Mouse (Mus musculus) intestine, embryonic 14.5 days (tissue): ENCODE measurements at regions not wholly inside any gene's neighbourhood (a gene's known extent, or its start where the extent isn't known, plus 50 kb on each side); places are given as distances from the start of the nearest gene placed in this dataset.

Source experiments
- ATAC-seq: fragments of 200-750 bp; cut with Nextera tagmentation; replicated peaks from 2 replicates; pipeline ENCODE4 v1.8.0; 2017; ENCODE audit warnings: low read depth, moderate number of reproducible peaks, moderate TSS enrichment, moderate library complexity; ENCODE audit not compliant: low FRiP score, low TSS enrichment
- DNase-seq: peaks from one replicate; pipeline ENCODE4 v3.0.0-alpha.2; 2018; ENCODE audit warnings: low spot score
- H3K27ac ChIP-seq: fragments of 300-500 bp; sonication (generic); 2 replicates; pipeline ENCODE4 v1.5.1; 2014; ENCODE audit warnings: low read depth, mild to moderate bottlenecking, control low read depth
- H3K27me3 ChIP-seq: fragments of 300-500 bp; sonication (generic); replicated peaks from 2 replicates; pipeline ENCODE4 v1.6.1; 2014; ENCODE audit warnings: low read length, control low read depth; ENCODE audit not compliant: control insufficient read depth, insufficient read depth
- H3K36me3 ChIP-seq: fragments of 300-500 bp; sonication (generic); 2 replicates; pipeline ENCODE4 v1.6.1; 2014; ENCODE audit warnings: low read length, control low read depth; ENCODE audit not compliant: control insufficient read depth, insufficient read depth
- H3K4me1 ChIP-seq: fragments of 300-500 bp; sonication (generic); replicated peaks from 2 replicates; pipeline ENCODE4 v1.6.1; 2014; ENCODE audit warnings: low read length, control low read depth, mixed read lengths; ENCODE audit not compliant: control insufficient read depth, insufficient read depth
- H3K4me2 ChIP-seq: fragments of 300-500 bp; sonication (generic); 2 replicates; pipeline ENCODE4 v1.6.1; 2014; ENCODE audit warnings: low read length
- H3K4me3 ChIP-seq: fragments of 300-500 bp; sonication (generic); 2 replicates; pipeline ENCODE4 v1.5.1; 2014; ENCODE audit warnings: low read depth, low read length, control low read depth, mixed read lengths
- H3K9ac ChIP-seq: fragments of 300-500 bp; sonication (generic); 2 replicates; pipeline ENCODE4 v1.6.1; 2014; ENCODE audit warnings: mild to moderate bottlenecking, low read length
- H3K9me3 ChIP-seq: fragments of 300-500 bp; sonication (generic); 2 replicates; pipeline ENCODE4 v1.6.1; 2016; ENCODE audit warnings: low read length, control low read depth; ENCODE audit not compliant: control insufficient read depth
- WGBS: fragments of 180-500 bp; shearing (Covaris S2); extraction: QIAGEN DNeasy Blood & Tissue Kit; methylation state at CpG from one replicate; pipeline ENCODE4 v1.1.7; 2014; 5-methylcytosine and 5-hydroxymethylcytosine counted together

GRCm38 (mm10) chr1:35879388-35880093 lies 188.7 kb upstream of the Hs6st1 start:
- Histone ChIP-seq H3K4me3 (no peak overlapping the region), H3K9ac (no peak overlapping the region), H3K27ac (no peak overlapping the region), H3K4me2 (no peak overlapping the region), H3K4me1 (peaks cover 12% of the 10 kb centered on the region; the same call in 1 of the 2 replicates), H3K36me3 (no peaks in the 10 kb centered on the region), H3K27me3 (no peaks in the 10 kb centered on the region), H3K9me3 (no peaks in the 10 kb centered on the region)
- 69% methylated on average over 11 of the region's 11 CpGs for WGBS
- DNase-seq (no peak), ATAC-seq (no peak)

GRCm38 (mm10) chr1:35880562-35881265 lies 187.5 kb upstream of the Hs6st1 start:
- H3K9ac ChIP-seq = no peak overlapping the region
- no peak for ATAC-seq
- no peaks in the 10 kb centered on the region for H3K27me3 ChIP-seq
- H3K9me3 ChIP-seq = no peaks in the 10 kb centered on the region
- no peak overlapping the region for H3K27ac ChIP-seq
- no peak overlapping the region for H3K4me2 ChIP-seq
- no peak overlapping the region for H3K4me3 ChIP-seq
- no peak for DNase-seq
- H3K36me3 ChIP-seq = no peaks in the 10 kb centered on the region
- WGBS = 84% methylated on average over 6 of the region's 6 CpGs
- H3K4me1 ChIP-seq = 0 out of 2 replicates have a peak, but pooled peaks cover 6% of the 10 kb centered on the region

- WGBS = 81% methylated on average over 4 of the region's 4 CpGs
- DNase-seq = no peak
These were observed 186.7 kb upstream of the Hs6st1 start for GRCm38 (mm10) chr1:35881521-35881920.

GRCm38 (mm10) chr1:35882101-35882500 lies 186.1 kb upstream of the Hs6st1 start:
- H3K27ac ChIP-seq = no peak overlapping the region
- no peak for DNase-seq
- H3K9ac ChIP-seq = no peak overlapping the region
- no peaks in the 10 kb centered on the region for H3K9me3 ChIP-seq
- 76% methylated on average over 1 of the region's 1 CpGs for WGBS
- no peak overlapping the region for H3K4me3 ChIP-seq
- no peak for ATAC-seq
- no peak overlapping the region for H3K4me2 ChIP-seq
- H3K36me3 ChIP-seq = no peaks in the 10 kb centered on the region
- H3K4me1 ChIP-seq = no peaks in the 10 kb centered on the region
- no peaks in the 10 kb centered on the region for H3K27me3 ChIP-seq

More at GRCm38 (mm10) chr1:35881521-35881920, 186.7 kb upstream of the Hs6st1 start:
- H3K27me3 ChIP-seq = no peaks in the 10 kb centered on the region
- no peak for ATAC-seq
- H3K9ac ChIP-seq = no peak overlapping the region
- no peak overlapping the region for H3K4me2 ChIP-seq
- no peak overlapping the region for H3K27ac ChIP-seq
- H3K36me3 ChIP-seq = no peaks in the 10 kb centered on the region
- H3K4me1 ChIP-seq = no peaks in the 10 kb centered on the region
- H3K9me3 ChIP-seq = no peaks in the 10 kb centered on the region
- H3K4me3 ChIP-seq = no peak overlapping the region

GRCm38 (mm10) chr1:35889731-35890499 lies 178.3 kb upstream of the Hs6st1 start:
- Histone ChIP-seq H3K9me3 (peaks cover 7% of the 10 kb centered on the region; the same call in 1 of the 2 replicates), H3K4me3 (no peak overlapping the region), H3K4me2 (no peak overlapping the region), H3K27ac (no peak overlapping the region), H3K9ac (no peak overlapping the region), H3K4me1 (no peaks in the 10 kb centered on the region), H3K27me3 (no peaks in the 10 kb centered on the region), H3K36me3 (no peaks in the 10 kb centered on the region)
- ATAC-seq = no peak
- 54% methylated on average over 19 of the region's 19 CpGs for WGBS
- no peak for DNase-seq

- Histone ChIP-seq H3K9me3 (peaks cover 10% of the 10 kb centered on the region; the same call in 1 of the 2 replicates), H3K9ac (no peak overlapping the region), H3K36me3 (no peaks in the 10 kb centered on the region), H3K27ac (no peak overlapping the region), H3K4me3 (no peak overlapping the region), H3K4me2 (no peak overlapping the region), H3K4me1 (no peaks in the 10 kb centered on the region), H3K27me3 (no peaks in the 10 kb centered on the region)
- no peak for DNase-seq
- ATAC-seq = no peak
- 73% methylated on average over 15 of the region's 15 CpGs for WGBS
These were observed 177.7 kb upstream of the Hs6st1 start for GRCm38 (mm10) chr1:35890500-35890900.

GRCm38 (mm10) chr1:35899536-35899935 lies 168.7 kb upstream of the Hs6st1 start:
- no peaks in the 10 kb centered on the region for H3K4me1 ChIP-seq

GRCm38 (mm10) chr1:35904001-35904547 lies 164.1 kb upstream of the Hs6st1 start:
- DNase-seq = no peak
- Histone ChIP-seq H3K36me3 (no peaks in the 10 kb centered on the region), H3K27me3 (no peaks in the 10 kb centered on the region), H3K4me1 (no peaks in the 10 kb centered on the region), H3K4me2 (no peak overlapping the region), H3K4me3 (no peak overlapping the region), H3K9me3 (no peaks in the 10 kb centered on the region), H3K27ac (no peak overlapping the region), H3K9ac (no peak overlapping the region)
- WGBS = 89% methylated on average over 9 of the region's 9 CpGs
- ATAC-seq = no peak

More at GRCm38 (mm10) chr1:35899536-35899935, 168.7 kb upstream of the Hs6st1 start:
- Histone ChIP-seq H3K36me3 (no peaks in the 10 kb centered on the region), H3K27me3 (no peaks in the 10 kb centered on the region), H3K4me2 (no peak overlapping the region), H3K27ac (no peak overlapping the region), H3K9ac (no peak overlapping the region), H3K9me3 (0 out of 2 replicates have a peak, but pooled peaks cover 7% of the 10 kb centered on the region), H3K4me3 (no peak overlapping the region)
- WGBS = 78% methylated on average over 1 of the region's 1 CpGs
- no peak for DNase-seq
- ATAC-seq = no peak
